Mouse (Mus musculus): ENCODE results near the gene Sort1.

DNA sequence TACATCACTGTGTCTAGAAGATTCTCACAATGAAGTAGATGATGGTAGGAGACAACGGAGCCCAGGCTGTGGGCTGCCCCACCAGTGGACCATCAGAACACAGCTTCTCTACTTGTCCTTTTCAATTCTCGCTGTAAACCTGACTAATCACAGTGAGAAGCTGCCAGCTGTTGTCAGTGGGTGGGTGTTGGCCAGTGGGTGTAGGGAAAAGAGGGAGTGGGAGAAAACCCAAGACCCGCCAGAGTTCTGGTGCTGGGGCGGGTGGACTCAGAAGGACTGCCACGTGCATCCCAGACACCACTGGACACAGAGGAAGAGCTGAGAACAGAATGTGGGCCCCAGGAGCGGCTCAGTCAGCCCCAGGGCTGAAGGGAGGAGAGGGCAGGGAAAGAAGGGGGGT lies 46.9 kb downstream of the Sort1 start:
- no peak for TF ChIP-seq CTCF (IDR thresholded peaks at IDR 0.05; ENCODE audit: borderline replicate concordance, insufficient read depth, low read depth, low read length)
- no peak for TF ChIP-seq POLR2A (IDR thresholded peaks at IDR 0.05; ENCODE audit: borderline replicate concordance, insufficient read depth, low read length)

Measured in cerebellum, adult 2 months (tissue).